Mouse (Mus musculus) embryo, embryonic 11 days (tissue): ENCODE results near the gene Shisa9.
A peak's percentile ranks its signal among the peaks of the same experiment; 100 is the strongest.

ENCODE experiments used
- DNase-seq: peaks from one replicate; pipeline ENCODE4 v3.0.0-alpha.2; 2015

The Shisa9 gene

DNA sequence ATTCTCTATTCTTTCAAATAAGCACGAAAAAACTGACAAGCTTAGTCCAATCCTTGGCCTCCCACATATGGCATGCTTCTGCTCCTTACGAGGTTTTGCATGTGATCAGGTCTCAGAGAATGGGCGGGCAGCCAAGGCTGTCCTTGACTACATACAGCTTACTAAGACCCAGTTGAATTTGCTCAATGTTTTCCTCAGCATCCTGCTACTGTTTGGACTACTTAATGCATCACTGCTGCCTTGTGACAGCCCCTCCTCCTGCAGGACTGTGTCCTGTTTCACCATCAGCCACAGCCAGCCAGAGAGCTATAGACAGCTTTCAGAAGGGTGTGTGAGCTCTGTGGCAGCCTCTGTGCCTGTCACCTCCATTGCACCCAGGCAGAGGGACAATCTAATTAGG is 92.4 kb downstream of the Shisa9 start:
- no peak for DNase-seq

- DNase-seq = no peak
Measured at GRCm38 (mm10) chr16:12076700-12077099, 92.8 kb downstream of the Shisa9 start.

DNA sequence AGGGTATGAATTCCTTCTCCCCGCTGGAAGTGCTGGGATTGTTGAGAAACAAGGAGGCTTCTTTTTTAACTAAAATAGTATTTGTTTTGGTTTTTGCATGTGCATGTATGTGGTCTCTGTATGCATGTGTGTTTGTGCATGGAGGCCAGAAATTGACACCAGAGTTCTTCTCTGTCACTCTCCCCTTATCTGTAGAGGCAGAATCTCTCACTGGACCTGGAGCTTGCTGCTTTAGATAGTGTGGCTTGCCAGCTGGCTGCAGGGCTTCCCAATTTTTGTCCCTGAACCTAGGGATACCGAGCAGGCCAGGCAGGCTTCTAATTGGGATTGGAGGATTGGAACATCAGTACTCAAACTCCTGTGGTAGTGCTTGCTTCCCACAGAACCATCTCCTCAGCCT is 99.2 kb downstream of the Shisa9 start:
- no peak for DNase-seq

DNA sequence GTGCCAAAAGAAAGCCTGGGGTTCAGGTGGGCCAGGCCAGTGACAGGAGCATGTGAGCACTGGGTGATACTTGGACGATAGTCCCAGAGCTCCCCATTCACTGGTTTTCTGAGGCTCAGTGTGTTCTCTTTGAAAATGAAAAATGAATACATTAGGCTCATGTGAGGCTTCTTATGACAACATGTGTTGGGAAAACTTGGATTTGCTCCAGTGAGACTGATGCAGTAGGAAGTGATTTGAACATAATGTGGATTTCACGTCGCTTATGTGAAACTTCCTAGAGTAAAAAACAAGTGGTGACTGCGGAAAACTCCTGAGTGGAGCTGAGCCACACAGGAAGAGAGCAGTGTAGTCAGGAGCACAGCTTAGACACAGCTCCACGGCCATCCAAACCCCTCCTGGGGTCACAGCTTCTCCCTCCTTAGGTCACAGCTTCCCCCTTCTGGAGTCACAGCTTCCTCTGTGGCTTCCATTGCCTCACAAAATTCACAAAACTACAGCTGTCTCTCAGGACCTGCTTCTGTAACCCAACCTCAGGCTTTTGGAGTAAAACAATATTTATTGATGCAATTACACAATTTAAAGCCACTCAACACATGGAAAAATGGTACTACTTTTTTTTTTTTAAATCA is 106.8 kb downstream of the Shisa9 start:
- DNase-seq = no peak

- DNase-seq = no peak
Measured at GRCm38 (mm10) chr16:12093253-12093652, 109.3 kb downstream of the Shisa9 start.

GRCm38 (mm10) chr16:12094784-12095315 is 110.9 kb downstream of the Shisa9 start:
- DNase-seq = no peak

DNA sequence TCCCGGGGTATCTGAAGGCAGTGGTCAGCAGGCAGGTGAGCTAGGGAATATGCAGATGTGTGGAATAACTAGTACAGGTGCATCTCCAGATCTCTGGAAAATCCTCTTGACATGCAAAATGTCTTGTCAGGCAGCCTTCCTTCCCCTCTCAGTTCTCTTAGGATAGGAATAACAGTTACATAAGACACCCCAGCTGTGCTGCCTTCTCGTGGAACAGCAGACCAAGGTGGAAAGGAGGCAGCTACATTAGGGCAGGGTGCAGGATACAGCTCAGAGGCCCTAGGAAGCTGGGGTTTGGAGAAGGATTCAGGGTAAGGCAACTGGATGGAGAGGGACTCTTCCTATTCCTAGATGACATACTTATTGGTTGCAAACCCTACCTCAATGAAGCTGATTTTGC is 111.5 kb downstream of the Shisa9 start:
- no peak for DNase-seq

- no peak for DNase-seq
Measured at GRCm38 (mm10) chr16:12108436-12108835, 124.5 kb downstream of the Shisa9 start.

- no peak for DNase-seq
Measured at GRCm38 (mm10) chr16:12110851-12111437, 127.0 kb downstream of the Shisa9 start.

DNA sequence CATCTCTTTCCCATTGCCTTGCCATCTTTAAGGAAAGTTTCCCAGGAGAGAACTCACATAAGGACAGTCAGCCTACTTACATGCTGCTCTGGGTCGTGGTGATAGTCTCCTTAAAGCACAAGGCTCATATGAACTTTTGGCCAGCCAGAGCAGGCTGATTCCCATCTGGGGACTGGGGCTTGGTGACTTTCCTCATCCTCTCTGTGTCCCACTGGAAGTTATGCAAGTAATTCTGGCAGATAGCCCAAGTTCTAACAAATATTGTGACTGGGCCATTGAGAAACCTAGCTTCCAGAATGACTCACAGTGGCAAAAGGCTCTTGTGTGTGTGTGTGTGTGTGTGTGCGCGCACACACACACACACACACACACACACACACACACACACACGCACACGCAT is 130.5 kb downstream of the Shisa9 start:
- no peak for DNase-seq

- peak; percentile 4 for DNase-seq
Measured at GRCm38 (mm10) chr16:12115040-12115856, 131.3 kb downstream of the Shisa9 start.

DNA sequence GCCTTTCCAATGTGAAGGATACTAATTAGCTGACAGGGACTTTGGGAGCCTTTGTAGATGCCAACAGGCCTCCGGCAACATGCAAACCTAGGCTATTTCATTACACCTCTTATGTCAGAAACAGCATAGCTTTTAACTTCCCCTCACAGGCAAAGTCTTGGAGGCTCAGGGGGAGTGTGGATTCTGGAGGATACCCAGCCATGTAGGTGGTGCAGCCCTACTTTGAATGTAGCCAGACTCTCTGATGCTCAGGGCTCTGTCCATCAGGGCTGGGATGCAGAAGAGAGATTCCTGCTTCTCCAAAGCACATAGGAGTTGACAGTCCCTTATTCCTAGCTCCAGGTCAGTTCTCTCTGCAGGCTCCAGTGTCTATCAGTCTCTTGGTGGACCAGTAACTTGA is 133.0 kb downstream of the Shisa9 start:
- DNase-seq = no peak

- DNase-seq = no peak
Measured at GRCm38 (mm10) chr16:12119463-12119862, 135.6 kb downstream of the Shisa9 start.

GRCm38 (mm10) chr16:12129782-12130181 is 145.9 kb downstream of the Shisa9 start:
- DNase-seq = no peak

DNA sequence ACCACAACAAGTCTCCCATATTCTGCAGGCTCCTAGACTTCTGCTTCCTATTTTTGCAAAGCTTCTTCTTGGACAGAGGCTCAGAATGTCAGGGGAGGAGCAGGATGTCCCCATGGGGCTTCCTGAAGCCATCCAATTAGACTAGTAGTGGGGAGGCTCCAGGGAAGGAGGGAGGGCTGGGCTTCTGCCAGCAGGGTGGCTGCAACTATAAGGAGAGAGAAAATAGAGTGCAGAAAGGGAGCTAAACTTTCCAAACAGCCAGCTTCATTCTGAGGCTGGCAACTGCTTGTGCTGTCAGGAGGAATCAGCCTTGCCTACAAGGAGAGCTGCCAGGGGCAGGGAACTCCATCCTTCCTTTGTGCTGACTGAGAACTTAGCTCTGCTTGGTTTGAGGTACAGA is 162.8 kb downstream of the Shisa9 start:
- DNase-seq = no peak

- peak; percentile 7 for DNase-seq
Measured at GRCm38 (mm10) chr16:12151986-12152385, 168.1 kb downstream of the Shisa9 start.

DNA sequence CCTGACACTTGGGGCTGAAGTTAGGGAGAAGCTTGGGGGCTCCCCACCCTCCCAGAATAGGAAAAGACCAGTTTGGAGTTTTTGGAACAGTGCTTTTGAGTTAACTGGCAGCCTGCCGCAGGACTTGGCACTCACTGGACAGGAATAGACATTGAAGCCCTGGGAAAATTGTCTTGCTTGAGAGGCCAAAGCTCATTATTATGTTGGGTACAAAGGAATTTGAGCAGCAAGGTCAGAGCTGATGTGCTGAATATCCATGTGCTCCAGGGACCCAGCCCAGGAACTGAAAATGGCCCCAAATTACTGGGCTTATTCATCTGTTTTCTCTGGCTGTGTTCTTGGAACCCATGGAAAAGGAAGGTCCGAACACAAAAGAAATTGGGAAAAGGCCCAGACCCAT is 170.6 kb downstream of the Shisa9 start:
- no peak for DNase-seq

GRCm38 (mm10) chr16:12173482-12174041 is 189.6 kb downstream of the Shisa9 start:
- no peak for DNase-seq

GRCm38 (mm10) chr16:12178031-12178430 is 194.1 kb downstream of the Shisa9 start:
- no peak for DNase-seq

- DNase-seq = no peak
Measured at GRCm38 (mm10) chr16:12189739-12190138, 205.8 kb downstream of the Shisa9 start.

DNA sequence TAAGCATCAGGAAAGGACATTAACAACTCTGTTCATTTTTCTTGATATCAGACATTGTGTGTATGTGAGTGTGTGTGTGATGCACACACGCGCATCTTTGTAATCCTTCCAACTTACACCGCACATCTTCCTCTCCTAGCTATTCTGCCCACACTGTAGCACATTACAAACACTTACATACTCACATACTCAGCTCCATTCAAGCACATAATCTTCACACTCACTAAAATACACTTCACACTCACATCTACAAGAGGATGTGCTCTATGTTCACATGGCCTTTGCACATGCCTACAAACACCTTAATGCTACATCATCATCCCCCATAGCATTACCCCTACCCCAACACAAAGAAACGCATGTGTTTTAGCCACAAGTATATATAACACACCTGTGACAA is 212.9 kb downstream of the Shisa9 start:
- no peak for DNase-seq

GRCm38 (mm10) chr16:12197611-12198010 is 213.7 kb downstream of the Shisa9 start:
- DNase-seq = no peak

GRCm38 (mm10) chr16:12201216-12201615 is 217.3 kb downstream of the Shisa9 start:
- peak; percentile 43 for DNase-seq

DNA sequence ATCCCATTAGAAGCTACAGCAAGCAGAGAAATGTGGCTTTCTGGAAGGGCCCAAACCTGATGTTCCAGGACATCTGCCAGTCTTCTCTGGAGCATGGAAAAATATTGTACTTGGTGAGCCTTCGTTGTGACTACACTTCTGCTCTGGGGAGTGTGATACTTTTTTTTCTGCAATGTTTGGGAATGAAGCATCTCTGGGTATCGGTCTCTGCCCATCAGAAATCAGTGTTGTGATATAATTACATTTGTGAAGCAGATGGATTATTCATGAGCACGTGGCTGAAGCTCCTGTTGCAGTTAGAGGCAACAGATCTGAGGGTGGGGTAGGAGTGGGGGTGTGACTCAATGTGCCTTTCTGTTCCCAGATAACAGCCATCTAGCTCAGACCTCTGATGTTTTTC is 218.2 kb downstream of the Shisa9 start:
- DNase-seq = no peak
